Mouse (Mus musculus): ENCODE results near the gene Klf12. TPM values are rescaled to one million over a fixed set of nuclear protein-coding genes. Genes with fewer than 3 reads are reported as not detected.

The Klf12 gene
- polyA plus RNA-seq, 1 experiment = 3.1 TPM

- no peak for DNase-seq (ENCODE audit: low read depth)
Observed at GRCm38 (mm10) chr14:100134304-100134703, 150.2 kb downstream of the Klf12 start.

GRCm38 (mm10) chr14:100132479-100132878 lies 152.0 kb downstream of the Klf12 start:
- DNase-seq (ENCODE audit: low read depth) = no peak

- no peak for DNase-seq (ENCODE audit: low read depth)
Observed at GRCm38 (mm10) chr14:100126126-100126525, 158.4 kb downstream of the Klf12 start.

GRCm38 (mm10) chr14:100121075-100121474 lies 163.4 kb downstream of the Klf12 start:
- DNase-seq (ENCODE audit: low read depth) = no peak

- no peak for DNase-seq (ENCODE audit: low read depth)
Observed at GRCm38 (mm10) chr14:100119866-100120265, 164.6 kb downstream of the Klf12 start.

GRCm38 (mm10) chr14:100113419-100113818 lies 171.1 kb downstream of the Klf12 start:
- no peak for DNase-seq (ENCODE audit: low read depth)

- DNase-seq (ENCODE audit: low read depth) = no peak
Observed at GRCm38 (mm10) chr14:100111735-100112134, 172.7 kb downstream of the Klf12 start.

- DNase-seq (ENCODE audit: low read depth) = no peak
Observed at GRCm38 (mm10) chr14:100109563-100109962, 174.9 kb downstream of the Klf12 start.

GRCm38 (mm10) chr14:100105570-100105969 lies 178.9 kb downstream of the Klf12 start:
- no peak for DNase-seq (ENCODE audit: low read depth)

- DNase-seq (ENCODE audit: low read depth) = no peak
Observed at GRCm38 (mm10) chr14:100104818-100105217, 179.7 kb downstream of the Klf12 start.

- DNase-seq (ENCODE audit: low read depth) = no peak
Observed at GRCm38 (mm10) chr14:100103818-100104217, 180.7 kb downstream of the Klf12 start.

GRCm38 (mm10) chr14:100097208-100098189 lies 187.0 kb downstream of the Klf12 start:
- no peak for DNase-seq (ENCODE audit: low read depth)

GRCm38 (mm10) chr14:100095730-100096129 lies 188.7 kb downstream of the Klf12 start:
- DNase-seq (ENCODE audit: low read depth) = no peak

- no peak for DNase-seq (ENCODE audit: low read depth)
Observed at GRCm38 (mm10) chr14:100090517-100090916, 194.0 kb downstream of the Klf12 start.

- DNase-seq (ENCODE audit: low read depth) = no peak
Observed at GRCm38 (mm10) chr14:100079620-100080019, 204.9 kb downstream of the Klf12 start.

- DNase-seq (ENCODE audit: low read depth) = no peak
Observed at GRCm38 (mm10) chr14:100072431-100073195, 211.9 kb downstream of the Klf12 start.

- no peak for DNase-seq (ENCODE audit: low read depth)
Observed at GRCm38 (mm10) chr14:100069543-100070090, 214.9 kb downstream of the Klf12 start.

- DNase-seq (ENCODE audit: low read depth) = no peak
Observed at GRCm38 (mm10) chr14:100068715-100069114, 215.8 kb downstream of the Klf12 start.

- DNase-seq (ENCODE audit: low read depth) = no peak
Observed at GRCm38 (mm10) chr14:100062516-100062915, 222.0 kb downstream of the Klf12 start.

GRCm38 (mm10) chr14:100054150-100054549 lies 230.3 kb downstream of the Klf12 start:
- DNase-seq (ENCODE audit: low read depth) = no peak

- DNase-seq (ENCODE audit: low read depth) = no peak
Observed at GRCm38 (mm10) chr14:100053456-100053855, 231.0 kb downstream of the Klf12 start.

GRCm38 (mm10) chr14:100052876-100053275 lies 231.6 kb downstream of the Klf12 start:
- no peak for DNase-seq (ENCODE audit: low read depth)
